Comparison of ENCODE assay signal across 32 mouse cellular contexts in genomic region chr5:150036918-150037317, GRCm38 (mm10). TPM values are rescaled to one million over a fixed set of nuclear protein-coding genes. Genes with fewer than 3 reads are reported as not detected.
"Had no signal": no experiment of that assay in that cellular context is flagged by ENCODE, and none has a peak within 500 bp of the region (broad histone marks: within the 10 kb centered on the region; RNA-seq: fewer than 3 reads in every experiment).

No protein-coding gene starts in this region.

- H3K27me3 ChIP-seq: embryonic facial prominence, embryonic 12.5 days; embryonic facial prominence, embryonic 13.5 days; embryonic facial prominence, embryonic 15.5 days; forebrain, embryonic 12.5 days; forebrain, embryonic 15.5 days had no signal

- H3K4me3 ChIP-seq: embryonic facial prominence, embryonic 10.5 days; embryonic facial prominence, embryonic 12.5 days; embryonic facial prominence, embryonic 13.5 days; embryonic facial prominence, embryonic 15.5 days; erythroblast, embryonic 14.5 days; forebrain, embryonic 10.5 days; forebrain, embryonic 12.5 days; forebrain, embryonic 15.5 days; gastrocnemius, adult 2 months; heart, adult 2 months had no signal

- H3K4me1 ChIP-seq: forebrain, embryonic 12.5 days had no signal

- H3K27ac ChIP-seq: embryonic facial prominence, embryonic 10.5 days; embryonic facial prominence, embryonic 12.5 days; embryonic facial prominence, embryonic 13.5 days; embryonic facial prominence, embryonic 15.5 days; forebrain, embryonic 10.5 days; forebrain, embryonic 12.5 days; forebrain, embryonic 15.5 days; gastrocnemius, adult 2 months; heart, adult 2 months had no signal

- H3K9me3 ChIP-seq: embryonic facial prominence, embryonic 10.5 days; embryonic facial prominence, embryonic 12.5 days; embryonic facial prominence, embryonic 13.5 days; embryonic facial prominence, embryonic 15.5 days; forebrain, embryonic 12.5 days; forebrain, embryonic 15.5 days had no signal

- DNase-seq: cerebellum, adult 18-20 months; cerebellum, adult 2 months; cerebellum, adult 8-10 months; cerebellum, adult 9-10 months; cerebellum, adult 9-11 months; cerebellum, postnatal 10 days; cerebellum, postnatal 14 days; cerebellum, postnatal 25 days; cerebellum, postnatal 36 days; embryo, embryonic 11 days; forebrain, postnatal 0 days; gastrocnemius, postnatal 10 days; gastrocnemius, postnatal 14 days; gastrocnemius, postnatal 25 days; gastrocnemius, postnatal 36 days had no signal

- H3K4me2 ChIP-seq: embryonic facial prominence, embryonic 12.5 days; embryonic facial prominence, embryonic 13.5 days; embryonic facial prominence, embryonic 15.5 days; forebrain, embryonic 12.5 days; forebrain, embryonic 15.5 days had no signal

- ATAC-seq: forebrain, embryonic 14.5 days; forebrain, embryonic 15.5 days; forebrain, embryonic 16.5 days; forebrain, postnatal 0 days had no signal

- H3K9ac ChIP-seq: embryonic facial prominence, embryonic 12.5 days; embryonic facial prominence, embryonic 13.5 days; embryonic facial prominence, embryonic 15.5 days; forebrain, embryonic 12.5 days; forebrain, embryonic 15.5 days; forebrain, postnatal 0 days had no signal

- H3K36me3 ChIP-seq: embryonic facial prominence, embryonic 10.5 days; embryonic facial prominence, embryonic 12.5 days; embryonic facial prominence, embryonic 13.5 days; embryonic facial prominence, embryonic 15.5 days; forebrain, embryonic 10.5 days; forebrain, embryonic 12.5 days; forebrain, embryonic 15.5 days had no signal

RNA-seq across cellular contexts. Expression of gene Rxfp2, which starts 18.4 kb away (rescaled TPM):
- total RNA-seq: common myeloid progenitor, adult 5-6 weeks; gastrocnemius, adult 18-20 months; gastrocnemius, adult 2 months; gastrocnemius, postnatal 10 days; gastrocnemius, postnatal 14 days; gastrocnemius, postnatal 25 days; gastrocnemius, postnatal 36 days; granulocyte monocyte progenitor cell, adult 5-6 weeks; heart, adult 18-20 months; heart, adult 2 months; heart, adult 8-10 months had no signal
- polyA plus RNA-seq: erythroblast, embryonic 14.5 days had no signal
